Mouse (Mus musculus) heart, adult 2 months (tissue): ENCODE results near the gene Ica1l. TPM values are rescaled to one million over a fixed set of nuclear protein-coding genes. Genes with fewer than 3 reads are reported as not detected.

Experiments used
- DNase-seq, 2 experiments: peaks; one replicate each; pipeline ENCODE4 v3.0.0; 2021
- H3K27ac ChIP-seq: fragments of 200-600 bp; 2 replicates; pipeline ENCODE4 v1.8.1; 2022
- H3K27me3 ChIP-seq: fragments of 200-500 bp; 2 replicates; pipeline ENCODE4 v1.6.1; 2012; ENCODE audit warnings: mild to moderate bottlenecking, low read length, inconsistent platforms, mixed read lengths; ENCODE audit not compliant: control insufficient read depth, insufficient read depth
- H3K36me3 ChIP-seq: fragments of 200-500 bp; 2 replicates; pipeline ENCODE4 v1.6.1; 2012; ENCODE audit warnings: low read length, inconsistent platforms; ENCODE audit not compliant: control insufficient read depth, insufficient read depth
- H3K4me1 ChIP-seq: fragments of 200-500 bp; 2 replicates; pipeline ENCODE4 v1.6.1; 2011; ENCODE audit warnings: low read length; ENCODE audit not compliant: control insufficient read depth, insufficient read depth
- H3K4me3 ChIP-seq: fragments of 200-600 bp; 2 replicates; pipeline ENCODE4 v1.8.1; 2022
- H3K79me2 ChIP-seq: fragments of 200-500 bp; replicated peaks from 2 replicates; pipeline ENCODE4 v1.6.1; 2012; ENCODE audit warnings: mild to moderate bottlenecking, inconsistent platforms, low read length, moderate library complexity, mixed read lengths; ENCODE audit not compliant: control insufficient read depth, insufficient read depth
- H3K9ac ChIP-seq: fragments of 200-500 bp; 2 replicates; pipeline ENCODE4 v1.6.1; 2012; ENCODE audit warnings: low read depth, mild to moderate bottlenecking, control low read depth, inconsistent platforms, low read length, mixed read lengths
- CTCF ChIP-seq: fragments of 200-600 bp; IDR thresholded peaks from 2 replicates; pipeline ENCODE4 v1.8.1; 2022; ENCODE audit warnings: antibody characterized with exemption, mild to moderate bottlenecking, moderate library complexity
- EP300 ChIP-seq: fragments of 200-500 bp; IDR thresholded peaks from 2 replicates; pipeline ENCODE4 v1.6.1; 2011; ENCODE audit warnings: low read depth, low read length, control low read depth; ENCODE audit not compliant: insufficient read depth
- POLR2A ChIP-seq: fragments of 200-500 bp; IDR thresholded peaks from 2 replicates; pipeline ENCODE4 v1.6.1; 2011; ENCODE audit warnings: mild to moderate bottlenecking, low read depth, low read length, control low read depth; ENCODE audit not compliant: insufficient read depth
- WGBS: fragments of 180-500 bp; shearing (Covaris S2); methylation state at CpG from one replicate; pipeline ENCODE4 v1.1.7; 2018; 5-methylcytosine and 5-hydroxymethylcytosine counted together
- intact Hi-C: fragments of 180-260 bp; cut with DNase I; formaldehyde crosslinking; loops from one replicate; pipeline ENCODE4 v1.15.1; 2025
- polyA plus RNA-seq: library from polyadenylated mRNA; depleted of rRNA; stranded (reverse); fragments of >200 nt; gene quantifications from 2 replicates; pipeline ENCODE4 v1.2.3, GENCODE M21; 2012
- total RNA-seq, 2 experiments: library from RNA; stranded (reverse); gene quantifications; 2 replicates each; pipeline ENCODE4 v1.2.3; 2021

Gene Ica1l
- total and polyA plus RNA-seq, 3 experiments: 0.14 to 0.45 (median 0.31) TPM

GRCm38 (mm10) chr1:60015511-60015910 lies 27.5 kb downstream of the Ica1l start:
- 87% methylated on average over 6 of the region's 6 CpGs for WGBS
- Histone ChIP-seq H3K27ac (no peak overlapping the region; the same call in 1 of the 2 replicates), H3K79me2 (no peaks in the 10 kb centered on the region), H3K27me3 (no peaks in the 10 kb centered on the region), H3K4me3 (no peak overlapping the region), H3K36me3 (no peaks in the 10 kb centered on the region; the same call in 1 of the 2 replicates), H3K9ac (no peak overlapping the region), H3K4me1 (peaks cover 6% of the 10 kb centered on the region)
- no peak for DNase-seq
- intact Hi-C loops: no loop called here
- no peak for TF ChIP-seq EP300
- TF ChIP-seq CTCF: no peak
- TF ChIP-seq POLR2A: no peak

- Histone ChIP-seq H3K27ac (no peak overlapping the region), H3K4me3 (no peak overlapping the region), H3K36me3 (no peaks in the 10 kb centered on the region; the same call in 1 of the 2 replicates), H3K9ac (no peak overlapping the region), H3K4me1 (peaks cover 6% of the 10 kb centered on the region), H3K79me2 (no peaks in the 10 kb centered on the region), H3K27me3 (no peaks in the 10 kb centered on the region)
- 89% methylated on average over 10 of the region's 10 CpGs for WGBS
- TF ChIP-seq CTCF: no peak
- no peak for TF ChIP-seq EP300
- TF ChIP-seq POLR2A: no peak
- no peak for DNase-seq
- intact Hi-C loops: no loop called here
Measured at GRCm38 (mm10) chr1:60013779-60014178, 29.2 kb downstream of the Ica1l start.

GRCm38 (mm10) chr1:60008743-60009142 lies 34.2 kb downstream of the Ica1l start:
- no peaks in the 10 kb centered on the region for H3K27me3 ChIP-seq
- H3K36me3 ChIP-seq: no peaks in the 10 kb centered on the region
- WGBS: 56% methylated on average over 2 of the region's 2 CpGs
- no peak overlapping the region for H3K4me3 ChIP-seq
- intact Hi-C loops: no loop called here
- H3K27ac ChIP-seq: no peak overlapping the region
- H3K79me2 ChIP-seq: no peaks in the 10 kb centered on the region
- no peak for DNase-seq
- TF ChIP-seq CTCF (no peak), EP300 (no peak), POLR2A (no peak)
- H3K4me1 ChIP-seq: no peaks in the 10 kb centered on the region
- no peak overlapping the region for H3K9ac ChIP-seq

- Histone ChIP-seq H3K9ac (no peak overlapping the region), H3K27me3 (no peaks in the 10 kb centered on the region), H3K36me3 (no peaks in the 10 kb centered on the region), H3K27ac (no peak overlapping the region), H3K79me2 (no peaks in the 10 kb centered on the region), H3K4me3 (no peak overlapping the region), H3K4me1 (no peaks in the 10 kb centered on the region)
- 91% methylated on average over 10 of the region's 10 CpGs for WGBS
- no peak for TF ChIP-seq POLR2A
- intact Hi-C loops: no loop called here
- DNase-seq: no peak
Measured at GRCm38 (mm10) chr1:60007337-60007736, 35.6 kb downstream of the Ica1l start.

GRCm38 (mm10) chr1:60000319-60000718 lies 42.7 kb downstream of the Ica1l start:
- Histone ChIP-seq H3K9ac (no peak overlapping the region), H3K27me3 (no peaks in the 10 kb centered on the region), H3K4me1 (no peaks in the 10 kb centered on the region; the same call in none of the 2 replicates), H3K4me3 (no peak overlapping the region), H3K79me2 (no peaks in the 10 kb centered on the region), H3K27ac (no peak overlapping the region), H3K36me3 (no peaks in the 10 kb centered on the region)
- TF ChIP-seq EP300 (no peak), CTCF (peak; percentile 74)
- WGBS: 19% methylated on average over 2 of the region's 2 CpGs
- DNase-seq: peak in 1 of 2 experiments; percentile 24
- intact Hi-C loops: loop anchor here (2.0 kb wide), 1 partner anchor 118 kb away; no protein-coding TSS in a partner anchor

- WGBS: 38% methylated on average over 5 of the region's 5 CpGs
- intact Hi-C loops: loop anchor here (10.0 kb wide), 1 partner anchor 293 kb away; no protein-coding TSS in a partner anchor
- DNase-seq: no peak
- Histone ChIP-seq H3K9ac (no peak overlapping the region), H3K4me3 (no peak overlapping the region), H3K27me3 (no peaks in the 10 kb centered on the region), H3K27ac (no peak overlapping the region), H3K79me2 (no peaks in the 10 kb centered on the region), H3K36me3 (no peaks in the 10 kb centered on the region), H3K4me1 (no peaks in the 10 kb centered on the region; the same call in none of the 2 replicates)
- no peak for TF ChIP-seq EP300
- TF ChIP-seq CTCF: no peak
- TF ChIP-seq POLR2A: no peak
Measured at GRCm38 (mm10) chr1:59997352-59997751, 45.6 kb downstream of the Ica1l start.

GRCm38 (mm10) chr1:59995646-59996045 lies 47.3 kb downstream of the Ica1l start:
- 41% methylated on average over 3 of the region's 3 CpGs for WGBS
- H3K27me3 ChIP-seq: no peaks in the 10 kb centered on the region

More at GRCm38 (mm10) chr1:59995646-59996045, 47.3 kb downstream of the Ica1l start:
- Histone ChIP-seq H3K4me3 (no peak overlapping the region), H3K27ac (no peak overlapping the region), H3K4me1 (no peaks in the 10 kb centered on the region; the same call in none of the 2 replicates), H3K9ac (no peak overlapping the region), H3K79me2 (no peaks in the 10 kb centered on the region), H3K36me3 (no peaks in the 10 kb centered on the region)
- TF ChIP-seq EP300: no peak
- no peak for TF ChIP-seq POLR2A
- TF ChIP-seq CTCF: no peak
- intact Hi-C loops: loop anchor here (10.0 kb wide), 1 partner anchor 291 kb away; no protein-coding TSS in a partner anchor
- no peak for DNase-seq
